Mouse (Mus musculus) intestine, postnatal 0 days (tissue): ENCODE data around the gene Arid5b. TPM values are rescaled to one million over a fixed set of nuclear protein-coding genes. Genes with fewer than 3 reads are reported as not detected.

ENCODE experiments used
- ATAC-seq: fragments of 200-750 bp; cut with Nextera tagmentation; 2 replicates; pipeline ENCODE4 v1.8.0; 2017; ENCODE audit warnings: mild to moderate bottlenecking, moderate TSS enrichment, moderate library complexity
- H3K27ac ChIP-seq: fragments of 300-500 bp; sonication (generic); 2 replicates; pipeline ENCODE4 v1.5.1; 2014; ENCODE audit warnings: mild to moderate bottlenecking, low read depth, low read length, moderate library complexity
- H3K27me3 ChIP-seq: fragments of 300-500 bp; sonication (generic); replicated peaks from 2 replicates; pipeline ENCODE4 v1.6.1; 2014; ENCODE audit warnings: low read length, mixed read lengths; ENCODE audit not compliant: control insufficient read depth, insufficient read depth
- H3K36me3 ChIP-seq: fragments of 300-500 bp; sonication (generic); 2 replicates; pipeline ENCODE4 v1.6.1; 2014; ENCODE audit warnings: mild to moderate bottlenecking, moderate library complexity; ENCODE audit not compliant: control insufficient read depth, insufficient read depth
- H3K4me1 ChIP-seq: fragments of 300-500 bp; sonication (generic); replicated peaks from 2 replicates; pipeline ENCODE4 v1.6.1; 2014; ENCODE audit warnings: antibody characterized with exemption, low read length, mixed read lengths; ENCODE audit not compliant: control insufficient read depth, insufficient read depth
- H3K4me2 ChIP-seq: fragments of 300-500 bp; sonication (generic); replicated peaks from 2 replicates; pipeline ENCODE4 v1.6.1; 2014; ENCODE audit warnings: low read depth, mild to moderate bottlenecking, moderate library complexity
- H3K4me3 ChIP-seq: fragments of 300-500 bp; sonication (generic); 2 replicates; pipeline ENCODE4 v1.5.1; 2014; ENCODE audit warnings: low read depth, low read length
- H3K9ac ChIP-seq: fragments of 300-500 bp; sonication (generic); 2 replicates; pipeline ENCODE4 v1.6.1; 2014; ENCODE audit warnings: mild to moderate bottlenecking, low read depth, low read length
- H3K9me3 ChIP-seq: fragments of 300-500 bp; sonication (generic); 2 replicates; pipeline ENCODE4 v1.6.1; 2016; ENCODE audit warnings: mixed run types; ENCODE audit not compliant: control insufficient read depth
- CTCF ChIP-seq: sonication (generic); IDR thresholded peaks from 2 replicates; pipeline ENCODE4 v1.5.1; 2016; ENCODE audit warnings: low read depth, mild to moderate bottlenecking, control low read depth, antibody characterized with exemption, moderate library complexity
- WGBS: fragments of 180-500 bp; shearing (Covaris S2); extraction: QIAGEN DNeasy Blood & Tissue Kit; methylation state at CpG from one replicate; pipeline ENCODE4 v1.1.7; 2014; 5-methylcytosine and 5-hydroxymethylcytosine counted together
- polyA plus RNA-seq: library from polyadenylated mRNA; unstranded; fragments of >200 nt; fragmentation: Nextera tagmentation; extraction: Ambion mirVana; gene quantifications from 2 replicates; pipeline ENCODE4 v1.2.1, GENCODE M21; 2015

Gene Arid5b
- polyA plus RNA-seq, 1 experiment from 2014 or later, result 15.1 TPM

- no peak for TF ChIP-seq CTCF
- H3K27me3 ChIP-seq, result no peaks in the 10 kb centered on the region
- no peak overlapping the region for H3K4me3 ChIP-seq
- H3K4me1 ChIP-seq, result no peaks in the 10 kb centered on the region
- H3K9me3 ChIP-seq, result no peaks in the 10 kb centered on the region
- ATAC-seq, result no peak
- no peak overlapping the region for H3K9ac ChIP-seq
- H3K36me3 ChIP-seq, result no peaks in the 10 kb centered on the region
- 92% methylated on average over 14 of the region's 14 CpGs for WGBS
- no peak overlapping the region for H3K4me2 ChIP-seq
- no peak overlapping the region for H3K27ac ChIP-seq
Observed at GRCm38 (mm10) chr10:68051316-68051933, 227.1 kb downstream of the Arid5b start.

DNA sequence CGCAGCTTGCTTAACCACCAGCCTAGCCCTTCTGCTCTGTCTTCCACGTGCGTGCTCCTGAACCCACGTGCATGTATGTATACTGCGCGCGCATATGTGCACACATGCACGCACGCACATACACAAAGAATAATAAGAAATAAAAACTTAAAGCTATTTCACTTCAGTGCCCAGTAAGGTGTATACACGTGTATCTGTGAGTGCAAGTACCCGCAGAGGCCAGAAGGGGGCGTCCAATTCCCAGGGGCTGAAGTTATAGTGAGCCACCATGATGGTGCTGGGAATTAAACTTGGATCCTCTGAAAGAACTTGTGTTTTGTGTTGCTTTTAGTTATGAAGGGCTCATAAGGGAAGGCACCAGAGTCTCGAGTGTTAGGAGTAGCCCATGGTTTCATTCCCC lies 227.7 kb downstream of the Arid5b start:
- TF ChIP-seq CTCF, result 0 out of 2 replicates have a peak, but pooled peaks have one; percentile 5
- H3K27ac ChIP-seq, result no peak overlapping the region
- H3K4me1 ChIP-seq, result no peaks in the 10 kb centered on the region
- H3K36me3 ChIP-seq, result no peaks in the 10 kb centered on the region
- H3K4me3 ChIP-seq, result no peak overlapping the region
- H3K9me3 ChIP-seq, result no peaks in the 10 kb centered on the region
- WGBS, result 92% methylated on average over 13 of the region's 13 CpGs
- no peak overlapping the region for H3K4me2 ChIP-seq
- H3K9ac ChIP-seq, result no peak overlapping the region
- no peaks in the 10 kb centered on the region for H3K27me3 ChIP-seq
- no peak for ATAC-seq

- no peak for TF ChIP-seq CTCF
- Histone ChIP-seq H3K4me2 (no peak overlapping the region), H3K4me3 (no peak overlapping the region), H3K27ac (no peak overlapping the region), H3K27me3 (no peaks in the 10 kb centered on the region), H3K36me3 (no peaks in the 10 kb centered on the region), H3K9ac (no peak overlapping the region), H3K9me3 (no peaks in the 10 kb centered on the region), H3K4me1 (no peaks in the 10 kb centered on the region)
- no peak for ATAC-seq
- 80% methylated on average over 8 of the region's 8 CpGs for WGBS
Observed at GRCm38 (mm10) chr10:68048641-68049305, 229.8 kb downstream of the Arid5b start.

DNA sequence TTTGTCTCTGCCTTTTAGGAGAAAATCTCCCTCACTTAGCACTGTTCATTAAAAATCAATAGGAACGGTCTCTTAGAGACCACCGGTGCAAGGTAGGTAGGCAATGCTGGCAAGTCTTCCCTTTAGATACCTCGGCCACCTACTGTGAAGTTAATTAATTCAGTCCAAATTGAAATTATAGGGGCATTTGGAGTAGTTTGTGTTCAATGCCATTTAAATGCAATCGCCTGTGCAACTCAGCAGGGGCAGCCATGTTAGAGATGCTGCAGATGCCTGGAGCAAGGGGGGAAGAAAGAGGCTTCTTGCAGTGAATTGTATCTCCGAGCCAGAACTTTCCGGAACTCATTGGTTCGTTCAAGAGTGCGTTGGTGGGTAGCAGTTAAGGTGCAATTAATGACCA lies 233.7 kb downstream of the Arid5b start:
- no peak overlapping the region for H3K9ac ChIP-seq
- H3K4me3 ChIP-seq, result no peak overlapping the region
- 93% methylated on average over 8 of the region's 8 CpGs for WGBS
- no peak for TF ChIP-seq CTCF
- no peaks in the 10 kb centered on the region for H3K4me1 ChIP-seq
- no peaks in the 10 kb centered on the region for H3K27me3 ChIP-seq
- no peak overlapping the region for H3K27ac ChIP-seq
- H3K9me3 ChIP-seq, result no peaks in the 10 kb centered on the region
- peaks cover 7% of the 10 kb centered on the region; the same call in 1 of the 2 replicates for H3K36me3 ChIP-seq
- no peak overlapping the region for H3K4me2 ChIP-seq
- no peak for ATAC-seq

DNA sequence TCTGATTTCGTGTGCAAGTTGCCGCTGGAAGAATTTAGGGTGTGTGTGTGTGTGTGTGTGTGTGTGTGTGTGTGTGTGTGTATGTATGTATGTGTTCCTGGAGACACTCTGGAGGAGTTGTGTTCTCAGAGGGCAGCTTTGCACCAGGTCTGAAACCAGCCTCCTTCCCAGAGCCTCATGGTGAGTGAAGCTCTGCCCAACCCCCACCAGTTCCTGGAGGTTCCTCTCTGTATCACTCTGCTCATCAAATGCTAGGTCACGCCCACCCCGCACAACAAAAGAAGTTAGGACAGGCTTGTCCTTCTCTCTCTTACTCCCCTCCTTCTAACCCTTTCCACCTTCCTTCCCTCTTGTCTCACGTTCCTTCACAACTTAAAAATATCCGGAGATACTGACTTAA lies 234.6 kb downstream of the Arid5b start:
- Histone ChIP-seq H3K27ac (no peak overlapping the region), H3K36me3 (peaks cover 7% of the 10 kb centered on the region; the same call in 1 of the 2 replicates), H3K4me1 (no peaks in the 10 kb centered on the region), H3K4me2 (no peak overlapping the region), H3K9me3 (no peaks in the 10 kb centered on the region), H3K9ac (no peak overlapping the region), H3K4me3 (no peak overlapping the region), H3K27me3 (no peaks in the 10 kb centered on the region)
- TF ChIP-seq CTCF, result no peak
- WGBS, result 63% methylated on average over 6 of the region's 6 CpGs
- ATAC-seq, result no peak
